Mouse (Mus musculus): Measurements from ENCODE around the gene Rapgef3.

DNA sequence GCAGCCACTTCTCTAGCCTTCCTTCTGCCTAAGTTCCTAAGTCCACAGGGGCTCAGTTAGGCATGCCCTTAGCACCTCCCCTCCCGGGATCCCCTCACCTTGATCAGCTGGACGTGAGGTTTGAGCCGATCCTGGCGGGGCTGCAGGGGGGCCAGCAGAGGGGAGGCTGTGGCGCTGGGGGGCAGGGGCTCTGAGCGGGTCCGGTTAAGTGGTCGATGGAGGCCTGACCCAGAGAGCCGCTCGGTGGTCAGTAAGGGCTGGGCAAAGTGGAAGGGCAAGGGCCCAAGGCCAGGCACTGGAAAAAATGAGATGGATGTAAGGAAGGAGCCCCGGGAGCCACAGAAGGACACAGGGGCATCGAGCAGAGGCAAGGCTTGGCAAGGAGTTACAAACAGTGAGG, 40.1 kb upstream of the Rapgef3 start:
- no peak for TF ChIP-seq CTCF (conservative IDR thresholded peaks at IDR 0.05 in 1 of 2, IDR thresholded peaks at IDR 0.05 in 1 of 2; ENCODE audit: low read depth in 2 of 2, low read length in 2 of 2)
- no peak for TF ChIP-seq POLR2A (IDR thresholded peaks at IDR 0.05; ENCODE audit: low read depth, low read length)
- TF ChIP-seq MXI1 (IDR thresholded peaks at IDR 0.05; ENCODE audit: low read depth, low read length) = no peak
- TF ChIP-seq UBTF (IDR thresholded peaks at IDR 0.05; ENCODE audit: low read depth, low read length) = no peak
- TF ChIP-seq TCF12 (IDR thresholded peaks at IDR 0.05; ENCODE audit: low read depth, low read length) = no peak
